8 mouse cellular contexts compared by ENCODE assay signal in genomic region chr10:82354083-82355010, GRCm38 (mm10). TPM values are rescaled to one million over a fixed set of nuclear protein-coding genes. Genes with fewer than 3 reads are reported as not detected.
DNase-seq lines count a peak whose midpoint lies in the region.

TSS of gene Gm4924 (plus strand) at chr10:82354255.

- peak; percentile 94 for DNase-seq in ZHBTc4 (ENCODE audit: low read depth, low spot score)
- peak; percentile 61 to 77 for DNase-seq in cerebellum, postnatal 4 days (ENCODE audit: low spot score in 2 of 2)
- DNase-seq in gastrocnemius, adult 8-10 months (ENCODE audit: low spot score in 2 of 2): peak; percentile 25 to 49
- peak; percentile 81 for DNase-seq in hindlimb bud, embryonic 11.5 days (ENCODE audit: extremely low spot score, low read depth, low spot score)
- peak; percentile 75 to 86 for DNase-seq in left cerebral cortex, adult 8-10 months (ENCODE audit: low spot score in 2 of 2)
- DNase-seq in right cerebral cortex, postnatal 10 days (ENCODE audit: low spot score in 2 of 2): peak; percentile 92 to 95
- peak; percentile 70 for DNase-seq in urinary bladder, postnatal 25 days (ENCODE audit: low spot score)

- H3K36me3 ChIP-seq in megakaryocyte, embryonic 14.5 days (replicated peaks; ENCODE audit: low read length): peaks cover 19% of the 10 kb centered on the region

- peaks cover 15% of the 10 kb centered on the region for H3K9me3 ChIP-seq in megakaryocyte, embryonic 14.5 days

- H3K27me3 ChIP-seq in megakaryocyte, embryonic 14.5 days (replicated peaks): peaks cover 3% of the 10 kb centered on the region

- H3K4me3 ChIP-seq in megakaryocyte, embryonic 14.5 days (replicated peaks): peak within 1 kb of the TSS; percentile 93

- H3K4me1 ChIP-seq in megakaryocyte, embryonic 14.5 days: peaks cover 11% of the 10 kb centered on the region

RNA-seq across cellular contexts. Expression of gene Gm4924, which starts in this region (rescaled TPM):
- 1 to 10 TPM in 3 of 4 experiments, under 1 TPM in 1; 0.43 to 2.5 (median 1.2) TPM for total RNA-seq in gastrocnemius, adult 8-10 months (2022)
- 10 to 100 TPM in 2 of 4 experiments, 1 to 10 TPM in 2; 8.8 to 13.4 (median 10.1) TPM for total RNA-seq in left cerebral cortex, adult 8-10 months (2022)
- polyA plus RNA-seq in megakaryocyte, embryonic 14.5 days (2012; ENCODE audit: insufficient read depth, low replicate concordance): not detected in 2 replicates

Comparison
In these comparisons a context has a peak if more than half of its experiments do, and no peak if none do; other contexts are left out.
1. Peak in every context shown above with its lines: DNase-seq and H3K4me3 ChIP-seq.
2. DNase-seq: peak in every context shown above with its lines; median percentile 94 in ZHBTc4; 94 in right cerebral cortex, postnatal 10 days; 81 in hindlimb bud, embryonic 11.5 days; 80 in left cerebral cortex, adult 8-10 months; 70 in urinary bladder, postnatal 25 days; 69 in cerebellum, postnatal 4 days; 37 in gastrocnemius, adult 8-10 months.